Mouse (Mus musculus): ENCODE data around the gene Ube2m. TPM values are rescaled to one million over a fixed set of nuclear protein-coding genes. Genes with fewer than 3 reads are reported as not detected.
"Not testable (repeated sequence)": the region's sequence is repeated elsewhere in the genome, so short reads cannot be mapped to it uniquely, and the experiment has no call there.

Gene Ube2m
- 73.8 and 92.8 TPM in 2 replicates for total RNA-seq (2012; rRNA removed)

GRCm38 (mm10) chr7:13037901-13038555 lies at the start of gene Ube2m:
TSS of gene Ube2m (minus strand) at chr7:13038275.
- in situ Hi-C loops (cut with MboI; ENCODE audit: low sequenced_read_pairs in 2 of 2, unreplicated experiment in 2 of 2) = no loop called here
- H3K4me1 ChIP-seq (ENCODE audit: control insufficient read depth in 2 of 2, insufficient read depth in 2 of 2, low read length in 2 of 2, poor library complexity in 1 of 2) = peaks cover 0 to 12% of the 10 kb centered on the region in 2 experiments; a peak in 2 of 4 replicates

GRCm38 (mm10) chr7:13072293-13072692 lies 34.2 kb upstream of the Ube2m start:
- no peak overlapping the region for H3K9ac ChIP-seq (ENCODE audit: insufficient read depth, low read depth, low read length, poor library complexity, severe bottlenecking)
- no peaks in the 10 kb centered on the region for H3K9me3 ChIP-seq (ENCODE audit: control insufficient read depth, insufficient read depth, low read depth, low read length)
- TF ChIP-seq HCFC1 (IDR thresholded peaks at IDR 0.05; ENCODE audit: borderline replicate concordance, insufficient read depth, low read length) (no peak), ZC3H11A (IDR thresholded peaks at IDR 0.05; ENCODE audit: borderline replicate concordance, low read depth, low read length) (no peak; the same call in 1 of the 2 replicates), CHD2 (IDR thresholded peaks at IDR 0.05; ENCODE audit: low read depth, low read length) (no peak), MAFK (IDR thresholded peaks at IDR 0.05; ENCODE audit: insufficient read depth, low read depth, low read length) (no peak), ZNF384 (IDR thresholded peaks at IDR 0.05; ENCODE audit: low read depth, low read length) (no peak)
- no peak overlapping the region for H3K4me3 ChIP-seq (ENCODE audit: insufficient read depth in 1 of 2, low read depth in 1 of 2, low read length in 2 of 2, poor library complexity in 1 of 2, severe bottlenecking in 1 of 2)
- no peak for DNase-seq (ENCODE audit: low read depth, low spot score)
- H3K4me1 ChIP-seq (ENCODE audit: control insufficient read depth in 2 of 2, insufficient read depth in 2 of 2, low read length in 2 of 2, poor library complexity in 1 of 2) = no peaks in the 10 kb centered on the region
- no peaks in the 10 kb centered on the region for H3K36me3 ChIP-seq (ENCODE audit: control insufficient read depth, insufficient read depth, low read length, poor library complexity, severe bottlenecking)
- no peak overlapping the region for H3K27ac ChIP-seq (ENCODE audit: insufficient read depth, low read depth, low read length, poor library complexity, severe bottlenecking)
- in situ Hi-C loops (cut with MboI; ENCODE audit: low sequenced_read_pairs in 2 of 2, unreplicated experiment in 2 of 2) = no loop called here

More at GRCm38 (mm10) chr7:13037901-13038555, at the start of gene Ube2m:
- Histone ChIP-seq H3K36me3 (ENCODE audit: control insufficient read depth, insufficient read depth, low read length, poor library complexity, severe bottlenecking) (peaks cover 13% of the 10 kb centered on the region), H3K27ac (ENCODE audit: insufficient read depth, low read depth, low read length, poor library complexity, severe bottlenecking) (peak within 1 kb of the TSS; percentile 92), H3K9ac (ENCODE audit: insufficient read depth, low read depth, low read length, poor library complexity, severe bottlenecking) (peak within 1 kb of the TSS; percentile 97), H3K9me3 (ENCODE audit: control insufficient read depth, insufficient read depth, low read depth, low read length) (no peaks in the 10 kb centered on the region), H3K4me3 (ENCODE audit: insufficient read depth in 1 of 2, low read depth in 1 of 2, low read length in 2 of 2, poor library complexity in 1 of 2, severe bottlenecking in 1 of 2) (peak within 1 kb of the TSS; percentile 85 to 92)
- DNase-seq (ENCODE audit: low read depth, low spot score) = peak; percentile 91
- no peak for TF ChIP-seq ZC3H11A (IDR thresholded peaks at IDR 0.05; ENCODE audit: borderline replicate concordance, low read depth, low read length)
- no peak for TF ChIP-seq CHD2 (IDR thresholded peaks at IDR 0.05; ENCODE audit: low read depth, low read length)
- TF ChIP-seq MAFK (IDR thresholded peaks at IDR 0.05; ENCODE audit: insufficient read depth, low read depth, low read length) = no peak
- no peak for TF ChIP-seq ZNF384 (IDR thresholded peaks at IDR 0.05; ENCODE audit: low read depth, low read length)
- peak; percentile 69; the same call in 1 of the 2 replicates for TF ChIP-seq HCFC1 (IDR thresholded peaks at IDR 0.05; ENCODE audit: borderline replicate concordance, insufficient read depth, low read length)

- H3K4me3 ChIP-seq (ENCODE audit: insufficient read depth in 1 of 2, low read depth in 1 of 2, low read length in 2 of 2, poor library complexity in 1 of 2, severe bottlenecking in 1 of 2); DNase-seq (ENCODE audit: low read depth, low spot score); H3K27ac ChIP-seq (ENCODE audit: insufficient read depth, low read depth, low read length, poor library complexity, severe bottlenecking); in situ Hi-C loops (cut with MboI; ENCODE audit: low sequenced_read_pairs in 2 of 2, unreplicated experiment in 2 of 2); H3K36me3 ChIP-seq (ENCODE audit: control insufficient read depth, insufficient read depth, low read length, poor library complexity, severe bottlenecking); H3K9ac ChIP-seq (ENCODE audit: insufficient read depth, low read depth, low read length, poor library complexity, severe bottlenecking); H3K4me1 ChIP-seq (ENCODE audit: control insufficient read depth in 2 of 2, insufficient read depth in 2 of 2, low read length in 2 of 2, poor library complexity in 1 of 2); H3K9me3 ChIP-seq (ENCODE audit: control insufficient read depth, insufficient read depth, low read depth, low read length): not testable (repeated sequence)
- TF ChIP-seq ZC3H11A (IDR thresholded peaks at IDR 0.05; ENCODE audit: borderline replicate concordance, low read depth, low read length) = peak; percentile 79; the same call in 1 of the 2 replicates
Measured at GRCm38 (mm10) chr7:13063399-13063798, 25.3 kb upstream of the Ube2m start.

GRCm38 (mm10) chr7:13059536-13059935 lies 21.5 kb upstream of the Ube2m start:
- no peaks in the 10 kb centered on the region for H3K9me3 ChIP-seq (ENCODE audit: control insufficient read depth, insufficient read depth, low read depth, low read length)
- no peaks in the 10 kb centered on the region for H3K36me3 ChIP-seq (ENCODE audit: control insufficient read depth, insufficient read depth, low read length, poor library complexity, severe bottlenecking)
- no peak overlapping the region for H3K4me3 ChIP-seq (ENCODE audit: insufficient read depth in 1 of 2, low read depth in 1 of 2, low read length in 2 of 2, poor library complexity in 1 of 2, severe bottlenecking in 1 of 2)
- no peak overlapping the region for H3K27ac ChIP-seq (ENCODE audit: insufficient read depth, low read depth, low read length, poor library complexity, severe bottlenecking)
- TF ChIP-seq CHD2 (IDR thresholded peaks at IDR 0.05; ENCODE audit: low read depth, low read length) = no peak
- TF ChIP-seq HCFC1 (IDR thresholded peaks at IDR 0.05; ENCODE audit: borderline replicate concordance, insufficient read depth, low read length) = no peak
- no peak for TF ChIP-seq ZC3H11A (IDR thresholded peaks at IDR 0.05; ENCODE audit: borderline replicate concordance, low read depth, low read length)
- TF ChIP-seq ZNF384 (IDR thresholded peaks at IDR 0.05; ENCODE audit: low read depth, low read length) = no peak
- no peak for TF ChIP-seq MAFK (IDR thresholded peaks at IDR 0.05; ENCODE audit: insufficient read depth, low read depth, low read length)
- no peak overlapping the region for H3K9ac ChIP-seq (ENCODE audit: insufficient read depth, low read depth, low read length, poor library complexity, severe bottlenecking)
- in situ Hi-C loops (cut with MboI; ENCODE audit: low sequenced_read_pairs in 2 of 2, unreplicated experiment in 2 of 2) = no loop called here
- DNase-seq (ENCODE audit: low read depth, low spot score) = no peak
- H3K4me1 ChIP-seq (ENCODE audit: control insufficient read depth in 2 of 2, insufficient read depth in 2 of 2, low read length in 2 of 2, poor library complexity in 1 of 2) = peaks cover 3 to 6% of the 10 kb centered on the region in 2 experiments; a peak in 3 of 4 replicates
